Mouse (Mus musculus): ENCODE measurements at regions not wholly inside any gene's neighbourhood (a gene's known extent, or its start where the extent isn't known, plus 50 kb on each side); places are given as distances from the start of the nearest gene placed in this dataset.

DNA sequence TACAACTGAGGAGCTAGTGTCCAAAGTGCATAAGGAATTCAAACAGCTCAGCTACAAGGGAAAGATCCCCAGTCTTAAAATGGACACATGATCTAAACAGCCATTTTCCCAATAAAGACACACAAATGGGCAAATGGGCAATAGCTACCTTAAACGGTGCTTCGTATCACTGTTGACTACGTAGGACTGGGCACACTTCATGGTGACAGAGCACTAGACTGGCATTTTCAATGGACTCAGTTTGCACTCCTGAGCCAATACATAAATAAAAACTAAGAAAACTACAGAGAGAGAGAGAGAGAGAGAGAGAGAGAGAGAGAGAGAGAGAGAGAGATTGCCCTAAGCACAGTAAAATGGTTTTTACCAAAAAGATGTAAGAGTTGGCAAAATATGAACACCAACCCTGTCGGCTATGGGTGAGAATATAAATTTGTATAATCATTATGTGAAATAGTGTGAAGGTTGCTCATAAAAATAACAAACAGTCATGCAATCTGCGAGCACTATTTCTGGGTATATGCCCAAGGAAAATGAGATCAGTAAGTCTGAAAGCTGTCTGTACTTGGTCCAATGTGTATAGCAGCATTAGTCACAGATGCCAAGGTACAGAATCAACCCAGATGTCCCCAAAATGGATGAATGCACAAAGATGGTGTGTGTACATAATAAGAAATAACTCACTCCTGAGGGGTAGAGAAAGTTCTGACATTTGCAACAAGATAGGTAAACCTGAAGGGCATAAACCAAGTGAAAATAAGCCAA lies 312.9 kb upstream of the Clec14a start:
- DNase-seq: no peak

- DNase-seq: no peak
These were observed 300.0 kb upstream of the Clec14a start for GRCm38 (mm10) chr12:58569056-58569455.

- DNase-seq: no peak
These were observed 291.8 kb upstream of the Clec14a start for GRCm38 (mm10) chr12:58560840-58561239.

- DNase-seq: no peak
These were observed 290.7 kb upstream of the Clec14a start for GRCm38 (mm10) chr12:58559833-58560232.

GRCm38 (mm10) chr12:58557261-58557660 lies 288.2 kb upstream of the Clec14a start:
- no peak for DNase-seq

- DNase-seq: no peak
These were observed 287.7 kb upstream of the Clec14a start for GRCm38 (mm10) chr12:58556741-58557140.

- no peak for DNase-seq
These were observed 287.0 kb upstream of the Clec14a start for GRCm38 (mm10) chr12:58556060-58556459.

DNA sequence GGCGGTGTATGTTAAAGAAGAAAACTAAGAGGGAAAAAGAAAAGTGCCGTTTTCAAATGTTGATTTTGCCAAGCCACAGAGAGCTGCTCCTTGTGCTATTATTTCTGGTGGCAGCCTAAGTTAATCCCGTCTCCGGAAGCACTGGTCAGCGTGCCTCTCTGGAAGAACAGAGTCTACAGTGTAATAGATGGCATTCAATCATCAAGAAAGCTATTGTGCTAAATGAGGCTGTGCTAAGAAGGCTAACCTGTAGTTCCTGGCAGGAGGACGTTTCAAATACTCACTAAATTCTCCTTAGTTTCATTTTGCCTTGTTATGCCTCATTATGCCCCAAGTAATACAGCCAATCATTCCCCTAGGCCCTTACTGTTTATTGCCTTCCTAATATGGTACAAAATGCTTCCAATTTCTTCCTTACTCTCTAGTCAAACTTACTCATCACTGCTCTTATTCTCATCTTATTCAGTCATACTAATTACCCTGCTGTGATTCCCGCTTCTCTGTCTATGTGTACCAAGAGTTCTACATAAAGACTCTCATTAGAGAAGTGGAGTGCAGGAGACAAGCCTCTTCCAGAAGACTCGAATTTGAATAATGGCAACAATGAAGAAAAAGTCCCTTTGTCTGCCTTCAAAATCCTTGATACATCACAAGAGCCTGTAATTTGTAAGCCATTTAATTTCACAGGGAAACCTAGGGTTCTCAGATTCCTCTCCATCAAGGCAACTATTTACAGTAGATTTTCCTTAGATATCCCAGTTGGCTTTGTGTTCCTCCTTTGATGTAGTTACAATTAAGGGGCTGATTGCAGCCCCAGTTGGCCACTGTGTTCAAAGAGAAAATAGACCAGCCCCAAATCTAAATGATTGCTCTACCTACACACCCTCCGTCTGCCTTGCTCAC lies 282.0 kb upstream of the Clec14a start:
- DNase-seq: no peak

DNA sequence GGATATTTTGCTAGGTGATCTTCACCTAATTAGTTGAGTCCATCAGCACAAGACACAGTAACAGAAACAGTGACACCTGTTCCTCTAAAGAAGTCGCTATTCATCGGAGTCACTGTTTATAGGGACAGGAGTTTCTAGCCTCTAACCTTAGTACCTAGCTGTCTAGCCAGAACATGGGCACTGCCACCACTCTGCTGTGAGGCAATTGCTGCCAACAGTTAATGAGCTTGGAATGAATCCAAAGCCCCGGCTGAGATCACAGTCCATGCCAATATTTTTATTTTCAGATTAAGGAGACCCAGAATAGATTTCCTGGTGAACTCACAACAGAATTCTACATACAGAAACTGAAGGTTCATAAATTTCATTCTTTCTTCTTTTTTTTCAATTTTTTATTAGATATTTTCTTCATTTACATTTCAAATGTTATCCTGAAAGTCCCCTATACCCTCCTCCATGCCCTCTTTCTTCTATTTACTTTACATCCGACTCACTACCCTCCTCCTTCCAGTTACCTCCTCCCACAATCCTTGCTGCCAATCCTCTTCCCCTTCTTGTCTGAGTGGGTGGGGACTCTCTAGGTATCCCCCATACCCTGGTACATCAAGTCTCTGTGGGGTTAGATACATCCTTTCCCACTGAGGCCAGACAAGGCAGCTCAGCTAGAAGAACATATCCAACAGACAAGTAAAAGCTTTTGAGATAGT lies 276.9 kb upstream of the Clec14a start:
- DNase-seq: peak; percentile 29

- no peak for DNase-seq
These were observed 275.8 kb upstream of the Clec14a start for GRCm38 (mm10) chr12:58544862-58545261.

- DNase-seq: no peak
These were observed 269.2 kb upstream of the Clec14a start for GRCm38 (mm10) chr12:58538305-58538719.

DNA sequence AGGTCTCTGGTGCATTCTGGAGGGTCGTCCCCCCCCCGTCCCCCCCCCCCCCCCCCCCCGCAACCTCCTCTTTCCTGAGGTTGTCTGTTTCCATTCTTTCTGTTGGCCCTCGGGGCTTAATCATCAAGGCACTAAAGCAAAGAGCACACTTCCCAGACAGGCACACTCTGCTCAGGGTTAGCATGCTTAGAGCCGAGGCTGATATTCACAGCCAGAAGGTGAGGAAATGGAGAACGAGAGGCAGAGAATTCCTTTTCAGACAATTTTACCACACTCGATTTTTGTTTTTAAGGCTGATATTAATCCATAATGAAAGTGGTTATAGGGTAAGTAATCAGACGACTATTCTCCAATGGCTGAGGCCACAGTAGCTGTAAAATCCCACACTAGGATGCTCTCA lies 268.7 kb upstream of the Clec14a start:
- DNase-seq: no peak

GRCm38 (mm10) chr12:58536381-58536992 lies 267.4 kb upstream of the Clec14a start:
- DNase-seq: no peak

DNA sequence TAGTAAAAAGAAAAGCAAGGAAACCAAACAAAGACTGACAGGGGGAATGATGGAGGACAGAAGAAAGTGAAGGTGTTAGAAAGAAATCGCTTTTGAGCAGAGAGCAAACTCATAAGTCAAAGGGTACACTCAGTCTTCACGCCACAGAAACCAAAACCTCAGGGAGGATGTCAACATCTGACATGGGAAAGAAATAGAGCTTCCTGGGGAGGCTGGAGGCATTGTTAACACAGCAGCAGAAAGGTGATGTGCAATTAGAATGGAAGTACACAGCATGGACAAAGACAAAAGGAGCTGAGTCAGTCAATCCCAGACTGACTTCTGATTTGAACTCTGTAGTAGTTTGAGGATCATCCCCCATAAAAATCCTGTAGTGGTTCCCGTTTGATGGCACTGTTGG lies 261.2 kb upstream of the Clec14a start:
- DNase-seq: no peak

GRCm38 (mm10) chr12:58516800-58517199 lies 247.7 kb upstream of the Clec14a start:
- DNase-seq: no peak

DNA sequence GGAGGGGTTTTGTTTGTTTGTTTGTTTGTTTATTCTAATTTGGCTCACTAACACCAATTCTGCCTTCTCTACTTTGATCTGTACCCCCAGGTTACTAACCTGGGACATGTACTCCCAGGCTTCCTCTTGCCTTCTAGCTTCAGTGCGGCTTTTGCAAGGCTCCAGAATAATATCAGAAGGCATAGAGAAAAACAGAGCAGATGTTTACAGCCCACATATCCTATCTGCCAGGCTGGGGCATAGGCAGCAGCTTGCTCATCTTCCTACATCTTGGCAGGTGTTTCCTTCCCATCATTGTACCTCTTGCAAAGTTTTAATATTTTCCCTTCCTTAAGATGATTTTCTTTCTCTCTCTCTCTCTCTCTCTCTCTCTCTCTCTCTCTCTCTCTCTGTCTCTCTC lies 244.9 kb upstream of the Clec14a start:
- DNase-seq: no peak

DNA sequence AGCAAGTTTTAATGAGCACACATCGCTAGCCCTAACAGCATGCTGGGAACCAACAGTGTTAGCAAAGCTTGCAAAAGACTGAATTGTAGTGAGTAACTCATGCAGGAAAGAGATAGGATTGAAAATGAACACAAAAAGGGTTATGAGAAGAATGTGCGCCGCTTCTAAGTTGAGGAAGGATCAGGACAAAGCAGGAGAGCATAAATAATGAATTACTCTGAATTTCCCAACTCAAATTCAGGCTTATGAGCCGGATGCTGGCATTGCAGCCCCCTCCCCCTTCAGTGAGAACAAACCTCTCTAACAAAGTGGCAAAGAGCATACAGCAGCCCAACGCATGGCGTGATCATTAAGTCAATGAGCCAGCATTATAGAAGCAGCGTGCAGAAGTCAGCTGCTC lies 243.6 kb upstream of the Clec14a start:
- no peak for DNase-seq

DNA sequence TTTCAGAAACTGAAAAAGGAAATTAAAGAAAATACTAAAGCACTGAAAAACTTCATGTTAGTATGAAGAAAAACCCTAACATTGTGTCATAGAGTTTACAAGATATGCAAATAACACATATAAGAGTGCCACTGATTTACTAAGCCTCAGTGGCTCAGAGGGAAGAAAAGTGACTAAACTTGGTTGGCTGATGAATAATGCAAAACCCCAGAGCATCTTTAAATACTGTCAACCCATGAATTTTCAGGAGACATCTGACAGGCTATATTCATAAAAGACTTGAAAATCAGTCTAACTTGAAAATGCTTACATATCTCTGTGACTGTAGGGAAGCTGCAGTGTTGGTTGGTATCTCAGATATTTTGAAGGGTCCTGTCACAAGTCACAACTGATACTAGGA lies 235.2 kb upstream of the Clec14a start:
- DNase-seq: no peak

DNA sequence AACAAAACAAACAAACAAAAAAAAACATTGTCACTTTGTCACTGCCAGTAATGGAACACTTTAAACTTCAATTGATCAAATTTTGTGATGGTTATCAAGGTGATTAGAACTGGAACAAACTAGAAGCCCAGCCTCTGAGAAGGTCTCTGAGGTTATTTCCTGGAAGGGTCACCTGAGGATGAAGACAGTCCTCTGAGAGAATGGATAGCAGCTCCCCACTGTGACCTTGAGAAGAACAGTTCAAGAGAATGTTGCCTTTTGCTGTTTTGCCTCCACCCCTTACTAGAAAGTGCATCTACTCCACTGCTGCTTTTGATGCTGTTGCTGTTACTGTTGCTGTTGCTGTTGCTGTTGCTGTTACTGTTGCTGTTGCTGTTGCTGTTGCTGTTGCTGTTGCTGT lies 205.1 kb upstream of the Clec14a start:
- DNase-seq: no peak

- no peak for DNase-seq
These were observed 204.4 kb upstream of the Clec14a start for GRCm38 (mm10) chr12:58473511-58473910.

DNA sequence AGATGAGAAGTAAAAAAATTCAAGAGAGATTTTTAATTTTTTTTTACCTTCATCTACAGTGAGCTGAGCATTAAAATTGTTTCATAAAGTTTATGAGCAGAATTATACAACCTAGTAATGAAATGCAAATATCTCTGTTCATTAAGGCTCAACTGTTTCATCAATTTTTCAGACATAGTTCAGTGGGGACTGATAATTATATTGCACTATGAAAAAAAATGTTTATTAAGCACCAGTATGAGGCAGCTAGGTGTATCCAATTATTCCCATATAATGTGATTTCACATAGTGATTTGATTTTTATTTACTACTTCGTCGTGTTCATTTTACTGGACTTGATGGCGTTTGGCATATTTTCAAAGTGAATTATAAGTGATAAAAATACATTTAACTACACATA lies 191.4 kb upstream of the Clec14a start:
- DNase-seq: no peak

GRCm38 (mm10) chr12:58454828-58455227 lies 185.7 kb upstream of the Clec14a start:
- no peak for DNase-seq

DNA sequence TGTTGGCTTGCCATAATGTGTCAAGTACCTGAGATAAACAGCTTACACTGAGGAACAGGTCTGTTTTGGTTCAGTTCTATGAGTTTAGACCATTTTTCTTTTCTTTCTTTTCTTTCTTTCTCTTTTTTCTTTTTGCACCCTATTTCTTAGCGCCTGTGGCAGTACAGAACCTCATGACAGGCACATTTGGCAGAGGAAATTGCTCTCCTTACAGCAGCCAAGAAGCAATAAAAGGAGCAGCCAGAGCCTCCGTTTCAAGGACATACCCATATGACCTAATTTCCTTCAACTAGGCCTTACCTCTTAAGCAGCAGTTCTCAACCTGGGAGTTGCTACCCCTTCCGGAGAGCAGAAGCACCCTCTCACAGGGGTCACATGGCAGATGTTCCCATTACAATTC lies 173.9 kb upstream of the Clec14a start:
- DNase-seq: no peak
